Mouse (Mus musculus): ENCODE data around the gene Hid1. TPM values are rescaled to one million over a fixed set of nuclear protein-coding genes. Genes with fewer than 3 reads are reported as not detected.

Gene Hid1
- total and polyA plus RNA-seq, 2 experiments from 2014 or later = 58.1 to 87.5 TPM

DNA sequence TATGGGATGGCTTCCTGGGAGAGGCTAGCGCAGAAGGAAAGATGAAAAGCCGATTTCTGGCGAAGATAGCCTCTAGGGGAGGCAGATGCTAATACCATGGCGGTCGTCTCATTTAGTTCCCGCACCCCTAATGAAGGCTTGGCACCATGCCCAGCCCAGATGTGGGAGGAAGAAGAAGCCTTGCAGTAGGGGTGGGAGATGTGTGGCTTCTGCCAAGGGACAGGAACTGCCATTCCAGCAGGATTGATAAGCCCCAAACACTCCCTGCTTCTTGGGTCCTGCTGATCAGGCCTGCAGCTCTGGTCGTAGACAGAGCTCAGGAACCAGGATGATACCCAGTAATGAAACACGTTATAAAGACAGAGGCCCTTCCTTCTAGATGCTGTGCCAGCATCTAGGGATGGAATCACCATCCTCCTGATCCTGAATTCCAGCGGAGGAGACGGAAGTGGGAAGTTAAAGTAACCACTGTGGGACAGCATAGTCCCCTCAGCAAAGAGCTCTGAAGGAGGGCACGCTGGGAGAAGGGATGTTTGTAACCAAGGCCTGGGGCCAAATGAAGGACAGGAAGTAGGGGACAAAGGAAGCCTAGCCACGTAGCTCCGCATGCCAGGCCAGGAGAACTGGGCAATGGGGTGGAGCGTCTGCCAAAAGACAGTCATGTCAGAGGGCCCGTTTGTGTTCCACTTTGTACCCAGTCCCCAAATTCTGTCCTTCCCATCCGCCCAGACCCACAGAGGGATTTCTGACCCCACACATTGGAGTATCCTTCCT, 16.3 kb upstream of the Hid1 start:
- no peaks in the 10 kb centered on the region for H3K9me3 ChIP-seq (ENCODE audit: low read length)
- ATAC-seq = no peak

DNA sequence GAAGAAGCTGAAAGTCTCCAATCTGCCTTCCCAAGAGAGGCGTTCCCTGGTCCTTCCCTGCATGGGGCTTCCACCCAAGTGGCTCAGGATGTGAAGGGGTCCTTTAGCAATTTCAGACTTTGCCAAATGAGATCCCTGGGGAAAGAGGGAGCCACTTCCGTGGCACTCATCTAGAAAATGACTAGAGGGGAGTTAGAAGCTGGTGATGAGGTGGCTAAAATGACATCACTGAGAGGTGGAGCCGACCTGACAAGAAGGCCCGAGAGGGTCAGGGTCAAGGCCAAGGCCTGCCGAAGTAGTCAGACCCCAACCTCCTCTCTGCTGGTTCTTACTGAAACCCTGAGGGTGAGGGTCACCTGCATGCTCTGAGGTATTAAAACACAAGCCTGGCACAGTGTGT, 15.3 kb upstream of the Hid1 start:
- ATAC-seq = no peak
- no peak for TF ChIP-seq CTCF (IDR thresholded peaks at IDR 0.05; ENCODE audit: low read depth)
- H3K27ac ChIP-seq = peak overlapping the region; percentile 94; the same call in 1 of the 2 replicates
- no peaks in the 10 kb centered on the region for H3K27me3 ChIP-seq (ENCODE audit: insufficient read depth, low read length)
- no peak for DNase-seq (ENCODE audit: low spot score)
- WGBS = 13% methylated on average over 5 of the region's 5 CpGs
- peak overlapping the region; percentile 95 for H3K9ac ChIP-seq (replicated peaks; ENCODE audit: low read length)
- H3K4me1 ChIP-seq (ENCODE audit: insufficient read depth, low read length) = peaks cover 19% of the 10 kb centered on the region
- no peaks in the 10 kb centered on the region for H3K9me3 ChIP-seq (ENCODE audit: low read length)
- H3K36me3 ChIP-seq (ENCODE audit: insufficient read depth, low read length) = no peaks in the 10 kb centered on the region
- H3K4me3 ChIP-seq (ENCODE audit: low read length) = peak overlapping the region; percentile 96
- H3K4me2 ChIP-seq (ENCODE audit: low read depth, low read length) = peak overlapping the region; percentile 81

More for the DNA sequence above, 16.3 kb upstream of the Hid1 start:
- TF ChIP-seq CTCF (IDR thresholded peaks at IDR 0.05; ENCODE audit: low read depth) = peak; percentile 17; the same call in 1 of the 2 replicates
- DNase-seq (ENCODE audit: low spot score) = peak; percentile 74
- H3K4me1 ChIP-seq (ENCODE audit: insufficient read depth, low read length) = peaks cover 19% of the 10 kb centered on the region
- H3K36me3 ChIP-seq (ENCODE audit: insufficient read depth, low read length) = no peaks in the 10 kb centered on the region
- peak overlapping the region; percentile 81 for H3K4me2 ChIP-seq (ENCODE audit: low read depth, low read length)
- WGBS = 24% methylated on average over 16 of the region's 16 CpGs
- peak overlapping the region; percentile 94 for H3K27ac ChIP-seq
- H3K27me3 ChIP-seq (ENCODE audit: insufficient read depth, low read length) = no peaks in the 10 kb centered on the region
- H3K4me3 ChIP-seq (ENCODE audit: low read length) = peak overlapping the region; percentile 96
- H3K9ac ChIP-seq (replicated peaks; ENCODE audit: low read length) = peak overlapping the region; percentile 95; the same call in 1 of the 2 replicates

DNA sequence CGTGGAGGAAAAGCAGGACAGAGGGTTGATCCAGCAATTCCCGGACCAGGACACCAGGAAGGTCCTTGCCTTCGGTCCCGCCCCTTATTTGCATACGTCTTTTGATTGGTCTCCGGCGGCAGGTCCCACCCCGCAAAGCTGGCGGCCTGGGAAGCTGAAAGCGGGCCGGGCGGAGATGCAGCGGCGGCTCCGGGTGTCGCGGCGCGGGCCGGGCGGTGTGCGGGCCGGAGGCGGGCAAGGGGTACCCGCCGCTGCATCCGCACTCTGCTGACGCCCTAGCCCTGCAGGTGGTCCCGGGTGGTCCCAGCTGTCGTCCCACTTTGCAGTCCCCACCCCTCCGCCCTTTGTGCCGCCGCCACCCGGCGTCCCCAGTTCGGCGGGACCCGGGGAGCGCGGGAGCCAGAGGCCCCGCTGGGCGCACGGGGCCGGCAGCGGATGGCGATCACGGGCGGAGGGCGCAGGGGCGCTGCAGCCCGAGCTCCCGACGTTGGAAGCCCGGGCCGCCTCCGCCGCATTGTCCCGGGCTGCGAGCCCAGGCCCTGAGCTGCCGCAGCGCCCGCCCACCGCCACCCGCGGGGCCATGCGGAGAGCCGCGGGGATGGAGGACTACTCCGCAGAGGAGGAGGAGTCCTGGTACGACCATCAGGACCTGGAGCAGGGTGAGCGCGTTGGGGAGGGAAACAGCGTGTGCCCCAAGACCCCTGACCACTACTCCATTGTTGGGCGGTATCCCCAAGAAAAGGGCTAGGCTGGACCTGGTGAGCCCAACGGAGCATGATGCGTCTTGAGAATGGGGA, 14.4 kb upstream of the Hid1 start, which contains the start of gene Cdr2l:
Gene Cdr2l, plus strand, starts transcription at position 174 of the 797 bp plus-strand sequence.
- H3K9ac ChIP-seq (replicated peaks; ENCODE audit: low read length) = peak within 1 kb of the TSS; percentile 95
- peak; percentile 95 for DNase-seq (ENCODE audit: low spot score)
- no peaks in the 10 kb centered on the region for H3K27me3 ChIP-seq (ENCODE audit: insufficient read depth, low read length)
- peak within 1 kb of the TSS; percentile 81 for H3K4me2 ChIP-seq (ENCODE audit: low read depth, low read length)
- H3K4me1 ChIP-seq (ENCODE audit: insufficient read depth, low read length) = peaks cover 19% of the 10 kb centered on the region
- peak within 1 kb of the TSS; percentile 94 for H3K27ac ChIP-seq
- TF ChIP-seq CTCF (IDR thresholded peaks at IDR 0.05; ENCODE audit: low read depth) = no peak
- H3K36me3 ChIP-seq (ENCODE audit: insufficient read depth, low read length) = no peaks in the 10 kb centered on the region
- peak; percentile 88 for ATAC-seq
- under 1% methylated on average over 74 of the region's 76 CpGs for WGBS
- H3K9me3 ChIP-seq (ENCODE audit: low read length) = no peaks in the 10 kb centered on the region
- peak within 1 kb of the TSS; percentile 96 for H3K4me3 ChIP-seq (ENCODE audit: low read length)

DNA sequence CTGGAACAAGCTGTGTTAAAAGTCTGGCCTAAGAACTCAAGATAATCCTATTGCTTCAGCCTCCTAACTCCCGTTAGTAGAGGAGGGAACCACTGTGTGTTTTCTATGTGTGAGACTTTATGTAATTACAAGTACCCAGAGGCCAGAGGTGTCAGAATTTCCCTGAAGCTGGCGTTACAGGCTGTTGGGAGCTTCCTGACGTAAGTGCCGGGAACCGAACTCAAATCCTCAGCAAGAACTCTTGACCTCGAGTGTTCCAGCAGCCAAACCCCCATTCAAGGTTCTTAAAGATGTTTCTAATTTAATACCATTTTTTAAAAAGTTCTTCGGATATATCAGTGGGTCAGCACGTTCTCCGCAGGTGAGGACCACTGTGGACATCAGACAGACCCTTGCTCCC, 13.7 kb upstream of the Hid1 start:
- ATAC-seq (no peak), DNase-seq (ENCODE audit: low spot score) (no peak)
- Histone ChIP-seq H3K4me2 (ENCODE audit: low read depth, low read length) (peak overlapping the region; percentile 81), H3K4me3 (ENCODE audit: low read length) (peak overlapping the region; percentile 96), H3K9me3 (ENCODE audit: low read length) (no peaks in the 10 kb centered on the region), H3K27me3 (ENCODE audit: insufficient read depth, low read length) (no peaks in the 10 kb centered on the region), H3K36me3 (ENCODE audit: insufficient read depth, low read length) (no peaks in the 10 kb centered on the region), H3K27ac (peak overlapping the region; percentile 94), H3K4me1 (ENCODE audit: insufficient read depth, low read length) (peaks cover 19% of the 10 kb centered on the region), H3K9ac (replicated peaks; ENCODE audit: low read length) (peak overlapping the region; percentile 95; the same call in 1 of the 2 replicates)
- 18% methylated on average over 9 of the region's 9 CpGs for WGBS
- TF ChIP-seq CTCF (IDR thresholded peaks at IDR 0.05; ENCODE audit: low read depth) = no peak

DNA sequence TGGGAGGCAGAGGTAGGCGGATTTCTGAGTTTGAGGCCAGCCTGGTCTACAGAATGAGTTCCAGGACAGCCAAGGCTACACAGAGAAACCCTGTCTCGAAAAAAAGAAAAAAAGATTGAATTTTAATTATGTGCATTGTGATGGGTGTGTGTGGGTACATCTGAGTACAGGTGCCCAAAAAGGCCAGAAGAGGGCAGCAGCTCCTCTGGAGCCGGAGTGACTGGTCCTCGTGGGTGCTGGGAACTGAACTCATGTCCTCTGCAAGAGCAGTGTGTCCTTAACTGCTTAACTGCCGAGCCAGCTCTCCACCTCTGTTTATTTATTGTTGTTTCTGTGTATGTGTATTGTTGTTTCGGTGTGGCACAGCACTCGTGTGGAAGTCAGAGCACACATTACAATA, 10.3 kb upstream of the Hid1 start:
- Histone ChIP-seq H3K9ac (replicated peaks; ENCODE audit: low read length) (no peak overlapping the region), H3K36me3 (ENCODE audit: insufficient read depth, low read length) (no peaks in the 10 kb centered on the region), H3K27me3 (ENCODE audit: insufficient read depth, low read length) (no peaks in the 10 kb centered on the region), H3K4me2 (ENCODE audit: low read depth, low read length) (no peak overlapping the region), H3K27ac (no peak overlapping the region), H3K4me3 (ENCODE audit: low read length) (no peak overlapping the region), H3K4me1 (ENCODE audit: insufficient read depth, low read length) (peaks cover 12% of the 10 kb centered on the region), H3K9me3 (ENCODE audit: low read length) (no peaks in the 10 kb centered on the region)
- 86% methylated on average over 7 of the region's 7 CpGs for WGBS
- ATAC-seq = no peak
- TF ChIP-seq CTCF (IDR thresholded peaks at IDR 0.05; ENCODE audit: low read depth) = no peak
- no peak for DNase-seq (ENCODE audit: low spot score)

DNA sequence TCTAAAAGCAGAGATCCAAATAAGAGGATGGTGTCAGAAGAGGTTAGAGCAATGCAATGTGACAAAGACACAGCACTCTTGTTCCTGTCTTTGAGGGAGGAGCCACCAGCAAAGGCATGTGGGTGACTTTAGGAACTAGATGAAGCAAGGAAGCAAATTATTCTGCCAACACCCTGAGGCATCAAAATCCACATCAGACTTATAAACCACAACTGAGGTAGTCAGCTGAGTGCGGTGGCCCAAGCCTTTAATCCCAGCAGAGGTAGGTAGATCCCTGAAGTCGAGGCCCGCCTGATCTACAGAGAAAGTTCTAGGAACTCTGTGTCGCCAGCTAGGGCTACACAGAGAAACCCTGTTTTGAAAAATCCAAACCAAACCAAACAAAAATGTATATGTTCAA, 9.7 kb upstream of the Hid1 start:
- no peaks in the 10 kb centered on the region for H3K36me3 ChIP-seq (ENCODE audit: insufficient read depth, low read length)
- no peak overlapping the region for H3K4me2 ChIP-seq (ENCODE audit: low read depth, low read length)
- 85% methylated on average over 4 of the region's 4 CpGs for WGBS
- TF ChIP-seq CTCF (IDR thresholded peaks at IDR 0.05; ENCODE audit: low read depth) = no peak
- no peak overlapping the region for H3K9ac ChIP-seq (replicated peaks; ENCODE audit: low read length)
- DNase-seq (ENCODE audit: low spot score) (no peak), ATAC-seq (no peak)
- H3K4me1 ChIP-seq (ENCODE audit: insufficient read depth, low read length) = peaks cover 10% of the 10 kb centered on the region
- H3K27ac ChIP-seq = no peak overlapping the region
- no peaks in the 10 kb centered on the region for H3K27me3 ChIP-seq (ENCODE audit: insufficient read depth, low read length)
- no peak overlapping the region for H3K4me3 ChIP-seq (ENCODE audit: low read length)
- H3K9me3 ChIP-seq (ENCODE audit: low read length) = no peaks in the 10 kb centered on the region
